Mouse (Mus musculus): ENCODE data around the gene Tmem43. TPM values are rescaled to one million over a fixed set of nuclear protein-coding genes. Genes with fewer than 3 reads are reported as not detected.
"Not testable (repeated sequence)": the region's sequence is repeated elsewhere in the genome, so short reads cannot be mapped to it uniquely, and the experiment has no call there.

The Tmem43 gene
- polyA plus RNA-seq, 1 experiment, result 71.1 TPM

GRCm38 (mm10) chr6:91470712-91471111 is 2.8 kb upstream of the Tmem43 start:
- H3K36me3 ChIP-seq (ENCODE audit: control insufficient read depth, insufficient read depth, low read length), result peaks cover 5% of the 10 kb centered on the region; the same call in 1 of the 2 replicates
- 97% methylated on average over 2 of the region's 2 CpGs for WGBS
- H3K27ac ChIP-seq (ENCODE audit: control insufficient read depth, insufficient read depth, low read length), result no peak overlapping the region
- H3K4me1 ChIP-seq (replicated peaks; ENCODE audit: control insufficient read depth, insufficient read depth, low read length), result peaks cover 16% of the 10 kb centered on the region
- no peak for TF ChIP-seq POLR2A (IDR thresholded peaks at IDR 0.05; ENCODE audit: control insufficient read depth, extremely low read depth, insufficient read depth, low read length, poor library complexity)
- no peak for TF ChIP-seq CTCF (IDR thresholded peaks at IDR 0.05; ENCODE audit: borderline replicate concordance, control insufficient read depth, extremely low read depth, insufficient read depth, low read length, poor library complexity)
- no peaks in the 10 kb centered on the region for H3K27me3 ChIP-seq (ENCODE audit: control insufficient read depth, insufficient read depth, low read length)
- DNase-seq, result no peak
- H3K4me3 ChIP-seq (ENCODE audit: control insufficient read depth, insufficient read depth, low read length), result no peak overlapping the region

- not testable (repeated sequence) for H3K27ac ChIP-seq (ENCODE audit: control insufficient read depth, insufficient read depth, low read length); H3K4me3 ChIP-seq (ENCODE audit: control insufficient read depth, insufficient read depth, low read length); H3K36me3 ChIP-seq (ENCODE audit: control insufficient read depth, insufficient read depth, low read length); H3K27me3 ChIP-seq (ENCODE audit: control insufficient read depth, insufficient read depth, low read length); DNase-seq
- WGBS, result 95% methylated on average over 3 of the region's 3 CpGs
- peaks cover 16% of the 10 kb centered on the region for H3K4me1 ChIP-seq (replicated peaks; ENCODE audit: control insufficient read depth, insufficient read depth, low read length)
These were observed 2.1 kb upstream of the Tmem43 start for GRCm38 (mm10) chr6:91471427-91471826.

- H3K27me3 ChIP-seq (ENCODE audit: control insufficient read depth, insufficient read depth, low read length), result no peaks in the 10 kb centered on the region
- H3K36me3 ChIP-seq (ENCODE audit: control insufficient read depth, insufficient read depth, low read length), result peaks cover 2% of the 10 kb centered on the region; the same call in 1 of the 2 replicates
- TF ChIP-seq POLR2A (IDR thresholded peaks at IDR 0.05; ENCODE audit: control insufficient read depth, extremely low read depth, insufficient read depth, low read length, poor library complexity) (no peak), CTCF (IDR thresholded peaks at IDR 0.05; ENCODE audit: borderline replicate concordance, control insufficient read depth, extremely low read depth, insufficient read depth, low read length, poor library complexity) (no peak)
- DNase-seq, result no peak
- WGBS, result 26% methylated on average over 6 of the region's 6 CpGs
- H3K4me1 ChIP-seq (replicated peaks; ENCODE audit: control insufficient read depth, insufficient read depth, low read length), result peaks cover 16% of the 10 kb centered on the region
- peak overlapping the region; percentile 14; the same call in 1 of the 2 replicates for H3K27ac ChIP-seq (ENCODE audit: control insufficient read depth, insufficient read depth, low read length)
- peak overlapping the region; percentile 74 for H3K4me3 ChIP-seq (ENCODE audit: control insufficient read depth, insufficient read depth, low read length)
These were observed 1.2 kb upstream of the Tmem43 start for GRCm38 (mm10) chr6:91472319-91472718.

DNA sequence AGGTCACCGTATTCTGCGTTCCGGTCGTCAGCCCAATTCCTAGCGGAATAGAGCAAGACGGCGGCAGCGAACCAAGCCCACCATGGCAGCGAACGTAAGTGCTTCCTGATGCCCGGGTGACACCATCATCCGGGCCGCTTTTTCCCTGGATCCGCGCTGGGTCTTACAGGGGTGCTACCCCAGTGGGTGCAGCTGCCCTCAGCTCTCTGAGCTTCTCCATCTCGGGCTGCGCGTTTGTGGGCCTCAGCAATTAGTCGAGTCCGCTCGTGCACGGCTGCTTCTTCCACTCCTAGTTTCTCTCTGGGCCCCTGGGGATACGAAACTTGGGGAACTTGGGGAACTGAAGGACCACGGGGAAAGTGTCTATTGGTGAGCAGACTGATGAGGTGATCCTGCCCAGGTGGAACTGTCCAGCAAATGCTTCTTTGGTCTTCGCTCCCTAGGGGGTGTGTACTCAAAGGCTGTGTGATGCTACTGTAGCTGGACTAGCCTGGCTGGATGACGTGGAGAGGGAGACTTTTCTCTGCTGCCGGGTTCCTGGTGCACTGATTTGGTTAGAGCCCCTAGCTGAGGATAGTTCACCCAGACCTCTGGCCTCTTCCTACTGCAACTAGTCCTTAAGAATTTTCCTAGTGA is 420 bp downstream of the Tmem43 start:
- under 1% methylated on average over 27 of the region's 27 CpGs for WGBS
- Histone ChIP-seq H3K4me1 (replicated peaks; ENCODE audit: control insufficient read depth, insufficient read depth, low read length) (peaks cover 16% of the 10 kb centered on the region), H3K4me3 (ENCODE audit: control insufficient read depth, insufficient read depth, low read length) (peak overlapping the region; percentile 53), H3K36me3 (ENCODE audit: control insufficient read depth, insufficient read depth, low read length) (peaks cover 16% of the 10 kb centered on the region), H3K27me3 (ENCODE audit: control insufficient read depth, insufficient read depth, low read length) (no peaks in the 10 kb centered on the region), H3K27ac (ENCODE audit: control insufficient read depth, insufficient read depth, low read length) (no peak overlapping the region)
- no peak for TF ChIP-seq CTCF (IDR thresholded peaks at IDR 0.05; ENCODE audit: borderline replicate concordance, control insufficient read depth, extremely low read depth, insufficient read depth, low read length, poor library complexity)
- TF ChIP-seq POLR2A (IDR thresholded peaks at IDR 0.05; ENCODE audit: control insufficient read depth, extremely low read depth, insufficient read depth, low read length, poor library complexity), result no peak
- no peak for DNase-seq

DNA sequence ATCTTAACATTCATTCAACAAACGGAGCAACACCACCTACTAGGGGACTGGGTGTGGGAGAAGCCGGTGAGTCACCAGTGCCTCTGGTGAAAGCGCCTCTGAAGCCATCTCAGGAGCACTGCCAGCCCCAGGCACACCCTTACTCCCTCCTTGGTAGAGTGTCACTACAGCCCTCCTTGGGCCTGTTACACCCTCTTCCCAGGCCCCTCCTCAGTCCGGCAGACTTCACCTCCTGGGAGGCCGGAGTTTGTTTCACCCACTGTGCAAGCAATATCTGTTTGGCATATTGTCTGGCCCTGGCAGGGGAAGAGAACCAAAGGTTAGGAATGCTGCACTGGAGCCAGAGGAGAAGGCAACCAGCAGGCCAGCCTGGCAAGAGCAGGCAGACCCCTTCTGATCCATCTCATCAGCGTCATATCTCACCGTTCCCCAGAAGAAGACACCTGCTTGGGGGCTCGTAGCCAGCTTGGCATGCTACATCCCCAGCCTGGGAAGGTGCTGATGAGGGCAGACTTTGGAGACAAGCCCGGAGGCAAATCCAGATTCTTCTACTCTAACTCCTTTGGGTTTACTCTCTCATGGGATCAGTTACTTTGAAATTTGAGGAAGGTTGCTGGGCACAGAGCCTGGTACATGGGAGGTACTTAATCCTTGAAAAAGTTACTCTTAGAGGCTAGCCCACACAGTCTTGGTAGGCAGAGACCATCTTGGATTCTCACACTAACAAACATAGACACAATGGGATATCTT is 1.1 kb downstream of the Tmem43 start:
- peaks cover 22% of the 10 kb centered on the region for H3K36me3 ChIP-seq (ENCODE audit: control insufficient read depth, insufficient read depth, low read length)
- peak overlapping the region; percentile 53 for H3K4me3 ChIP-seq (ENCODE audit: control insufficient read depth, insufficient read depth, low read length)
- H3K4me1 ChIP-seq (replicated peaks; ENCODE audit: control insufficient read depth, insufficient read depth, low read length), result peaks cover 16% of the 10 kb centered on the region
- no peaks in the 10 kb centered on the region for H3K27me3 ChIP-seq (ENCODE audit: control insufficient read depth, insufficient read depth, low read length)
- H3K27ac ChIP-seq (ENCODE audit: control insufficient read depth, insufficient read depth, low read length), result no peak overlapping the region
- TF ChIP-seq CTCF (IDR thresholded peaks at IDR 0.05; ENCODE audit: borderline replicate concordance, control insufficient read depth, extremely low read depth, insufficient read depth, low read length, poor library complexity) (no peak), POLR2A (IDR thresholded peaks at IDR 0.05; ENCODE audit: control insufficient read depth, extremely low read depth, insufficient read depth, low read length, poor library complexity) (no peak)
- no peak for DNase-seq
- WGBS, result 67% methylated on average over 9 of the region's 9 CpGs

DNA sequence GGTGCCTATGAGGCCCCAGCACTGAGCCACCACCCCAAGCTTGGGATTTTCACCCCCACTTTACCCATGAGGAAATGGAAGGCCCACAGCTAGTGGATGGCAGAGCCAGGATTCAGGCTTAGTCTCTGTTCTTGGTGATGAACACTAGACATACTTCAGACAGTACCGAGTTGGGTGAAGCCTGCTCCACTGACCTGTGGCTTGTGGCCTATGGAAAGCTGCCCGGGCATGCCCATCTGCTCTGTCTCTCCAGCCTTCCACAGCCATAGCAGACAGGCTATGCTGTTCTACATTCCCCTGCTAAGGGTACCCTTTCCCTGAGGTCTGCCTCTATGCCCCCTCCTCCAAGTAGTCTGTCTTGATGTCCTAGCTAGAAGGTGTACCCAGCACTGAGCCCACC is 3.0 kb downstream of the Tmem43 start:
- DNase-seq, result no peak
- Histone ChIP-seq H3K27ac (ENCODE audit: control insufficient read depth, insufficient read depth, low read length) (no peak overlapping the region), H3K4me1 (replicated peaks; ENCODE audit: control insufficient read depth, insufficient read depth, low read length) (peaks cover 16% of the 10 kb centered on the region), H3K36me3 (ENCODE audit: control insufficient read depth, insufficient read depth, low read length) (peaks cover 40% of the 10 kb centered on the region), H3K27me3 (ENCODE audit: control insufficient read depth, insufficient read depth, low read length) (no peaks in the 10 kb centered on the region), H3K4me3 (ENCODE audit: control insufficient read depth, insufficient read depth, low read length) (no peak overlapping the region)
- no peak for TF ChIP-seq POLR2A (IDR thresholded peaks at IDR 0.05; ENCODE audit: control insufficient read depth, extremely low read depth, insufficient read depth, low read length, poor library complexity)
- no peak for TF ChIP-seq CTCF (IDR thresholded peaks at IDR 0.05; ENCODE audit: borderline replicate concordance, control insufficient read depth, extremely low read depth, insufficient read depth, low read length, poor library complexity)
- 96% methylated on average over 2 of the region's 2 CpGs for WGBS

Measured in thymus, adult 2 months (tissue).